Mouse (Mus musculus): ENCODE data around the gene Chka.

- TF ChIP-seq POLR2A (IDR thresholded peaks at IDR 0.05; ENCODE audit: low read depth, low read length) (no peak), CTCF (IDR thresholded peaks at IDR 0.05; ENCODE audit: extremely low read depth, insufficient read length, insufficient replicate concordance, low read depth, low read length) (no peak)
Observed at GRCm38 (mm10) chr19:3844836-3845235, 6.7 kb upstream of the Chka start.

Data from small intestine, adult 2 months (tissue).